Mouse (Mus musculus): Measurements from ENCODE around the gene Olfr1360.

The Olfr1360 gene

DNA sequence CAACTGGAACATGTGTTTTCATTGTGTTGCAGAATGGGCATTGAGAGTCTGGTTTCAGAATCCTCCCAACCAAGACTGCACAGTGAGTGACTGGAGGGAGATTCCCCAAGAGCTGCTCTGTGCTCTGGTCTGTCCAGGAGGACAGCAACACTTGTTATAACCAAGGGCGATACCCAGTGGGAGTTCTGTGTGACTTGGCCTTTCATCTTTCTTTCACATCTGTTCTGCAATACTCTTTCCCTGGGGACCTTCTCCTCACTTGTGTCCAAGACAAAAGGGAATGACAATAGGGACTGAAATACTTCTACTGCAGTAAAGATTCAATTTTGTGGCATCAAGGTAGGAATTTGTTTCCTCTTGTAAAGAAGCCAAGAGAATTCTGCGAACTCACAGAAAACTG lies 34.8 kb downstream of the Olfr1360 start, which contains the start of gene Olfr11:
TSS of gene Olfr11 (minus strand) at position 101 of the 400 bp plus-strand sequence.
- peak; percentile 3 for DNase-seq (ENCODE audit: low spot score)

Measured in embryo, embryonic 10.5 days (tissue).